Mouse (Mus musculus) midbrain, embryonic 12.5 days (tissue): Measurements from ENCODE around the gene Tgm7. TPM values are rescaled to one million over a fixed set of nuclear protein-coding genes. Genes with fewer than 3 reads are reported as not detected.

Experiments used
- ATAC-seq: fragments of 200-750 bp; cut with Nextera tagmentation; 2 replicates; pipeline ENCODE4 v1.8.0; 2017; ENCODE audit warnings: low read depth, moderate TSS enrichment, moderate library complexity; ENCODE audit not compliant: low FRiP score
- H3K27ac ChIP-seq: fragments of 300-500 bp; sonication (generic); replicated peaks from 2 replicates; pipeline ENCODE4 v1.5.1; 2016; ENCODE audit warnings: mild to moderate bottlenecking
- H3K27me3 ChIP-seq: fragments of 300-500 bp; sonication (generic); 2 replicates; pipeline ENCODE4 v1.6.1; 2016; ENCODE audit warnings: mild to moderate bottlenecking
- H3K36me3 ChIP-seq: fragments of 300-500 bp; sonication (generic); 2 replicates; pipeline ENCODE4 v1.6.1; 2016
- H3K4me1 ChIP-seq: fragments of 300-500 bp; sonication (generic); 2 replicates; pipeline ENCODE4 v1.6.1; 2016
- H3K4me2 ChIP-seq: fragments of 300-500 bp; sonication (generic); replicated peaks from 2 replicates; pipeline ENCODE4 v1.6.1; 2016; ENCODE audit warnings: mild to moderate bottlenecking, moderate library complexity
- H3K4me3 ChIP-seq: fragments of 300-500 bp; sonication (generic); 2 replicates; pipeline ENCODE4 v1.5.1; 2016; ENCODE audit warnings: mild to moderate bottlenecking
- H3K9ac ChIP-seq: fragments of 300-500 bp; sonication (generic); replicated peaks from 2 replicates; pipeline ENCODE4 v1.6.1; 2016; ENCODE audit warnings: mild to moderate bottlenecking, moderate library complexity
- H3K9me3 ChIP-seq: fragments of 300-500 bp; sonication (generic); 2 replicates; pipeline ENCODE4 v1.6.1; 2016; ENCODE audit warnings: mild to moderate bottlenecking
- WGBS: fragments of 180-500 bp; shearing (Covaris S2); methylation state at CpG from one replicate; pipeline ENCODE4 v1.1.7; 2016; 5-methylcytosine and 5-hydroxymethylcytosine counted together
- polyA plus RNA-seq: library from polyadenylated mRNA; unstranded; fragments of >200 nt; fragmentation: Nextera tagmentation; extraction: Ambion mirVana; gene quantifications from 2 replicates; pipeline ENCODE4 v1.2.1, GENCODE M21; 2016

Tgm7 gene
- polyA plus RNA-seq, 1 experiment from 2014 or later = not detected

DNA sequence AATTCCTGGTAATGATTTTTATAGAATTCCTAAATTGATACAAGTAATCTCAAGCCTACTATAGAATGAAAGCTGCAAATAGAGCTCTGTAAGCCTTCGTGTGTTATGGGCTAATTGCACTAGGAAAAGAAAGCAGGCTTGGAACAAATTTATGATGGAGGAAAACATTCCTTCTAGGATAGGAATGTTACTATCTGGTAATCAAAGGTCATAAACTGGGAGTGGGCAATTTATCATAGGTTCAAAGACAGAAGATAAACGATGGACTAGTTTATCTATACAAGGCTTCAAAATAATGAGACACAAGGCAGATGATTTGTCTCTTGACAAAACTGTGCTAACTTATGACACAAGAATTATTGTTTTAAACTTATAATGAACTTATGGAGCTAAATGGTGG, 48.3 kb downstream of the Tgm7 start:
- Histone ChIP-seq H3K27me3 (no peaks in the 10 kb centered on the region), H3K4me1 (no peaks in the 10 kb centered on the region), H3K36me3 (no peaks in the 10 kb centered on the region), H3K9ac (no peak overlapping the region), H3K27ac (no peak overlapping the region), H3K4me2 (no peak overlapping the region), H3K4me3 (no peak overlapping the region), H3K9me3 (no peaks in the 10 kb centered on the region)
- ATAC-seq = no peak
- 90% methylated on average over 2 of the region's 2 CpGs for WGBS

DNA sequence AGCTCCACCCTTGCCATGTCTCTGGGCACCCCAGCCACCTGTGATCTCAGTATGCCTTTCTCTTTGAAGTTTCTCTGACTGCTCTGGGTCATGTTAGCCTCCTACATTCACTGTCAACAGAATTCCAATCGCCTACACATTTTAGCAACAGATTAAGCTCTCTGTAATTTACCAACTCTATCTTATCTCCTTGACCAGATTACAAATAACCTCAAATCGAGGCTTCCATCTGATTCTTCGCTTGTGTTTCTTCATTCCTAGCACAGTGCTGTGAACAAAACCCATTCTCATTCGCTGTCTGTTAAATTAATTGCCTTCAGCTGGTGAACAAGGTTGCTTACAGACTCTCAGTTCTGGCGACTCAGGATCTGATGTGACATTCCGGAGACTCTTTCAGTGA, 51.6 kb downstream of the Tgm7 start:
- Histone ChIP-seq H3K27ac (no peak overlapping the region), H3K9ac (no peak overlapping the region), H3K27me3 (no peaks in the 10 kb centered on the region), H3K4me1 (no peaks in the 10 kb centered on the region), H3K36me3 (no peaks in the 10 kb centered on the region), H3K4me2 (no peak overlapping the region), H3K9me3 (no peaks in the 10 kb centered on the region), H3K4me3 (no peak overlapping the region)
- no peak for ATAC-seq
- WGBS = 73% methylated on average over 6 of the region's 6 CpGs

DNA sequence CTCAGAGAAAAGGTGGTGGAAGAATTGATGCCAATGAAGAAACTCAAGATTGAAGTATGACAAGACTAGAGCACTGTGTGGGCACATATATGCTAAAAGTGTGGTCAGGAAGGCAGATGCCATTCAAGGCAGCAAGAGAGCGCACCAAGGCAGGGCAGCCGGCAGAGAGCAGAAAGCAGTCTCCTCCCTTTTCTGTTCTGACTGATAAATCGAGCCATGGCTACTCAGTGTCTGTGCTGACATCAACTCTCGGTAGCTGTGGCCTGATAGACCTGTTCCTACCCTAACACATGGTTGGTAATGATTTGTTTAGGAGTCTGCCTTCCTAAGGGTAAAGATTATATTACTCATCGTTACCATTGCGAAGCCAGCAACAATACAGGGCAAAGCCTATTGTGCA, 53.7 kb downstream of the Tgm7 start:
- WGBS = 81% methylated on average over 6 of the region's 6 CpGs

DNA sequence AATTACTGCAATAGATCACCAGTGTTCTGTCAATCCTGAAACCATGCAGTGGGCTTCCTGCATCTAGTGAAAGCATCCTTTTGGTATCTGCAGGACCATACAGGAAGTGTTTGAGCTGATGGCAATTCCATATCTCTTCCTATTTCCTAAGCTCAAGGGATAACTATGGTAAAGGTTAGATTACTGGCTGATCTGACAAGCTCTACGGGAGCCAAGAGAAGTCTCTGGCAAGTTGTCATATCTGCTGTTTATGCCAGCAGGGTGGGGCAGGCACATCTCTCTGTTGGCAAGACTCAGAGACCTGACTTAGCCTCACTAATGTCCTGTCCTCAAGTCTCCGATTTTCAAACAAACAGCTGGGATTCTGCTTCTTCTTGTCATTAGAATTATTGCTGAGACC, 55.5 kb downstream of the Tgm7 start:
- H3K4me3 ChIP-seq = no peak overlapping the region
- ATAC-seq = no peak
- H3K36me3 ChIP-seq = no peaks in the 10 kb centered on the region
- H3K4me2 ChIP-seq = no peak overlapping the region
- no peaks in the 10 kb centered on the region for H3K9me3 ChIP-seq
- H3K27me3 ChIP-seq = no peaks in the 10 kb centered on the region
- WGBS = 75% methylated on average over 2 of the region's 2 CpGs
- H3K9ac ChIP-seq = no peak overlapping the region
- H3K27ac ChIP-seq = no peak overlapping the region
- H3K4me1 ChIP-seq = no peaks in the 10 kb centered on the region

More for the DNA sequence above, 53.7 kb downstream of the Tgm7 start:
- H3K27ac ChIP-seq = no peak overlapping the region
- H3K4me2 ChIP-seq = no peak overlapping the region
- no peak overlapping the region for H3K9ac ChIP-seq
- ATAC-seq = no peak
- H3K36me3 ChIP-seq = no peaks in the 10 kb centered on the region
- no peaks in the 10 kb centered on the region for H3K9me3 ChIP-seq
- no peak overlapping the region for H3K4me3 ChIP-seq
- no peaks in the 10 kb centered on the region for H3K4me1 ChIP-seq
- no peaks in the 10 kb centered on the region for H3K27me3 ChIP-seq

DNA sequence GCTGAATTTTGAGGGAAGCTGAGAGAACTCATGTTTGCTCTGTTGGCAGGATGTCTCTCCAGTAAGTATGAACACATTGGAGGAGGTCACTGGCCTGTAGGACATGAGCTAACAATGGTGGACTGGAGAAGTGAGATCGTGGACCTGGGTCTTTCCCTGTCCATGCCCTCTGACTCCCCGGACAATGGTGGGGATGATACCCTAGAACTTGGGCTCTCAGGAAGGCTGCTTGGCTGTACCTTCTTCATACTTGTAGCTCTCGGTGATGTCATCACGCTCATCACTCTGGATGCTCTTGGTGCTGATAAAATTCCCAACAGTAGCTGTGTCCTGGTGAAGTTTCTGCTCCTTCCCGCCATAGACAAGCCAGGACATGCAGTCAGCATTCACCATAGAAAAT, 57.4 kb downstream of the Tgm7 start:
- no peak for ATAC-seq
- no peak overlapping the region for H3K27ac ChIP-seq
- H3K4me1 ChIP-seq = no peaks in the 10 kb centered on the region
- H3K4me3 ChIP-seq = no peak overlapping the region
- H3K27me3 ChIP-seq = no peaks in the 10 kb centered on the region
- WGBS = 90% methylated on average over 5 of the region's 5 CpGs
- no peaks in the 10 kb centered on the region for H3K9me3 ChIP-seq
- H3K4me2 ChIP-seq = no peak overlapping the region
- H3K36me3 ChIP-seq = no peaks in the 10 kb centered on the region
- no peak overlapping the region for H3K9ac ChIP-seq

DNA sequence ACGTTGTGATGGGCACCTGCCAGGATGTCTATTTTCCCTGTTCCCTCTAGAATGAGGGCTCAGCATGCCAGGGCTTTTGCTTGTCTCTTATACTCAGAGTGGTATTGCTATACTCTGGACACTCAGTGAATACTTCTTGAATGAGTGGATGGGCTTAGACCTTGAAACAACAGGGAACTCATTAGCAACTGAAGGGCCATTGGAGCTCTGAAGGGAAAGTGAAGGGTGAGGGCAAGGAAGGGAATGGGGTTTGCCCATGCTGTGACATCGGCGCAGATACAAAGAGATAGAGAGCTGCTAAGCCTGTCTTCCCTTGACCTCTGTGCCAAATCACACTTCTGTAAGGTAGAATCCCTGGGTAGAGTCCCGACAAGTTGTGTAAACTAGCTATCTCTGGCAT, 63.9 kb downstream of the Tgm7 start:
- 73% methylated on average over 4 of the region's 4 CpGs for WGBS
- H3K27ac ChIP-seq = no peak overlapping the region
- no peaks in the 10 kb centered on the region for H3K9me3 ChIP-seq
- no peak for ATAC-seq
- H3K9ac ChIP-seq = no peak overlapping the region
- H3K4me1 ChIP-seq = no peaks in the 10 kb centered on the region
- H3K4me2 ChIP-seq = no peak overlapping the region
- H3K4me3 ChIP-seq = no peak overlapping the region
- no peaks in the 10 kb centered on the region for H3K27me3 ChIP-seq
- no peaks in the 10 kb centered on the region for H3K36me3 ChIP-seq

Other genes with a start within 250 kb of the Tgm7 start
- 34.1 and 34.4 TPM in 2 replicates for gene Ubr1, start 139.1 kb downstream of the Tgm7 start, polyA plus RNA-seq
- gene Tmem62, start 132.8 kb downstream of the Tgm7 start, polyA plus RNA-seq = 5.7 and 6.2 TPM in 2 replicates
- gene Ccndbp1, start 101.4 kb downstream of the Tgm7 start, polyA plus RNA-seq = 53.1 and 53.5 TPM in 2 replicates
- gene Epb42, start 72.7 kb downstream of the Tgm7 start, polyA plus RNA-seq = 4.0 and 5.5 TPM in 2 replicates
- not detected in 2 replicates for gene Tgm5, start 24.0 kb downstream of the Tgm7 start, polyA plus RNA-seq
- gene Adal, start 30.6 kb upstream of the Tgm7 start, polyA plus RNA-seq = 29.7 and 34.4 TPM in 2 replicates
- gene Lcmt2, start 30.9 kb upstream of the Tgm7 start, polyA plus RNA-seq = 21.2 and 24.2 TPM in 2 replicates
- gene Tubgcp4, start 60.9 kb upstream of the Tgm7 start, polyA plus RNA-seq = 81.9 and 82.5 TPM in 2 replicates
- 14.3 TPM in 2 replicates for gene Zscan29, start 61.3 kb upstream of the Tgm7 start, polyA plus RNA-seq
- gene Trp53bp1, start 161.6 kb upstream of the Tgm7 start, polyA plus RNA-seq = 230 and 245 TPM in 2 replicates
- 14.7 and 16.8 TPM in 2 replicates for gene Map1a, start 179.8 kb upstream of the Tgm7 start, polyA plus RNA-seq
- gene Ppip5k1, start 245.6 kb upstream of the Tgm7 start, polyA plus RNA-seq = 13.2 and 15.1 TPM in 2 replicates
- gene Ckmt1, start 247.9 kb upstream of the Tgm7 start, polyA plus RNA-seq = 6.4 and 7.2 TPM in 2 replicates